ENCODE assay signal across 7 mouse cellular contexts in the genomic region with DNA sequence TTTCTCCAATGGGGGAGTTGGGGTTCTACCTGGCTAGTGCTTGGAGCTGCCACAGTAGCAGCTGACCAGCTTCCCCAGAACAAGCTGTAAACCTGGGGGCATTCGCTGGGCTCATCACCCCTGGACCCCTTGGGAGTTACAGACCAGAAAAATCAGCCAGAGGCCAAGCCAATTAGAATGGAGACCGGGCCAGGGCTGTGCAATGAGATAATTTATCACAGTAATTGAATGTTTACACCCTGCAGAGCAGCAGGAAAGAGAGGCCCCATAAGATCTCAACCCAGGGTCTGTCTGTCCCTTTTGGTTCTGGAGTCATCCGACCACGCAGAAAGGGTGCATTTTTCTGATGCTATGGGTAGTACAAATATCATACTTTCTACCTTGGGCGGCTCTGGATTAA. TPM values are rescaled to one million over a fixed set of nuclear protein-coding genes. Genes with fewer than 3 reads are reported as not detected.
DNase-seq lines count a peak whose midpoint lies in the region; ATAC-seq and TF ChIP-seq lines count a peak whose summit lies in the region.

No protein-coding gene starts in this region.

- TF ChIP-seq CTCF in lung, postnatal 0 days (IDR thresholded peaks at IDR 0.05) = no peak
- TF ChIP-seq CTCF in embryonic fibroblast, embryonic 13.5 days (IDR thresholded peaks at IDR 0.05; ENCODE audit: borderline replicate concordance, insufficient read depth, low read length) = no peak

- TF ChIP-seq EP300 in lung, postnatal 0 days (IDR thresholded peaks at IDR 0.05) = no peak

- WGBS in lung, postnatal 0 days = 24% methylated on average over 5 of the region's 5 CpGs
- WGBS in limb, embryonic 13.5 days = 12% methylated on average over 5 of the region's 5 CpGs
- WGBS in stomach, embryonic 15.5 days = 24% methylated on average over 5 of the region's 5 CpGs

- no peaks in the 10 kb centered on the region for H3K36me3 ChIP-seq in lung, postnatal 0 days (ENCODE audit: insufficient read depth, low read length)
- H3K36me3 ChIP-seq in limb, embryonic 13.5 days = peaks cover under 1% of the 10 kb centered on the region; the same call in 1 of the 2 replicates
- no peaks in the 10 kb centered on the region for H3K36me3 ChIP-seq in stomach, embryonic 15.5 days

- peak overlapping the region; percentile 82 for H3K4me3 ChIP-seq in lung, postnatal 0 days (ENCODE audit: low read depth, low read length)
- peak overlapping the region; percentile 62 for H3K4me3 ChIP-seq in embryonic fibroblast, embryonic 13.5 days (ENCODE audit: insufficient read depth, low read length)
- H3K4me3 ChIP-seq in limb, embryonic 13.5 days = peak overlapping the region; percentile 80
- H3K4me3 ChIP-seq in stomach, embryonic 15.5 days (replicated peaks) = peak overlapping the region; percentile 73

- no peak for ATAC-seq in lung, postnatal 0 days
- no peak for ATAC-seq in limb, embryonic 13.5 days (ENCODE audit: low FRiP score, low read depth)
- ATAC-seq in stomach, embryonic 15.5 days (ENCODE audit: insufficient read depth, low FRiP score, low read depth) = no peak

- TF ChIP-seq POLR2A in embryonic fibroblast, embryonic 13.5 days (IDR thresholded peaks at IDR 0.05; ENCODE audit: low read depth, low read length) = no peak

- DNase-seq in lung, postnatal 0 days (ENCODE audit: low spot score) = no peak
- DNase-seq in lung, postnatal 25 days (ENCODE audit: low spot score) = no peak
- no peak for DNase-seq in layer of hippocampus, adult 9-10 months (ENCODE audit: low spot score)
- no peak for DNase-seq in spleen, adult 18-20 months

- H3K27me3 ChIP-seq in lung, postnatal 0 days (replicated peaks; ENCODE audit: insufficient read depth, low read length) = no peaks in the 10 kb centered on the region
- H3K27me3 ChIP-seq in limb, embryonic 13.5 days = no peaks in the 10 kb centered on the region
- no peaks in the 10 kb centered on the region for H3K27me3 ChIP-seq in stomach, embryonic 15.5 days (replicated peaks)

- H3K9ac ChIP-seq in lung, postnatal 0 days (replicated peaks; ENCODE audit: low read depth) = no peak overlapping the region
- peak overlapping the region; percentile 94; the same call in 1 of the 2 replicates for H3K9ac ChIP-seq in limb, embryonic 13.5 days
- H3K9ac ChIP-seq in stomach, embryonic 15.5 days = peak overlapping the region; percentile 8; the same call in 1 of the 2 replicates

- no peak overlapping the region for H3K27ac ChIP-seq in lung, postnatal 0 days (ENCODE audit: low read length)
- 0 out of 2 replicates have a peak overlapping the region, but pooled peaks have one; percentile 94 for H3K27ac ChIP-seq in embryonic fibroblast, embryonic 13.5 days (ENCODE audit: insufficient read depth, low read length)
- H3K27ac ChIP-seq in limb, embryonic 13.5 days = no peak overlapping the region
- H3K27ac ChIP-seq in stomach, embryonic 15.5 days = peak overlapping the region; percentile 99

- H3K4me2 ChIP-seq in lung, postnatal 0 days (replicated peaks; ENCODE audit: low read depth, low read length) = peak overlapping the region; percentile 99
- H3K4me2 ChIP-seq in limb, embryonic 13.5 days (replicated peaks) = peak overlapping the region; percentile 99
- H3K4me2 ChIP-seq in stomach, embryonic 15.5 days = peak overlapping the region; percentile 74

- H3K9me3 ChIP-seq in lung, postnatal 0 days (ENCODE audit: low read length) = no peaks in the 10 kb centered on the region
- no peaks in the 10 kb centered on the region; the same call in 1 of the 2 replicates for H3K9me3 ChIP-seq in limb, embryonic 13.5 days
- no peaks in the 10 kb centered on the region for H3K9me3 ChIP-seq in stomach, embryonic 15.5 days

- H3K4me1 ChIP-seq in lung, postnatal 0 days (ENCODE audit: insufficient read depth, low read depth, low read length) = peaks cover 74% of the 10 kb centered on the region
- peaks cover 34% of the 10 kb centered on the region for H3K4me1 ChIP-seq in embryonic fibroblast, embryonic 13.5 days (ENCODE audit: control insufficient read depth, insufficient read depth, low read length)
- H3K4me1 ChIP-seq in limb, embryonic 13.5 days = peaks cover 84% of the 10 kb centered on the region
- H3K4me1 ChIP-seq in stomach, embryonic 15.5 days = peaks cover 74% of the 10 kb centered on the region

RNA-seq across cellular contexts. Expression of gene Elmsan1, which starts 26.9 kb away (rescaled TPM):
- 5.9 and 6.7 TPM in 2 replicates for polyA plus RNA-seq in lung, postnatal 0 days (2015; fragmentation: Nextera tagmentation; extraction: Ambion mirVana)
- 20.6 and 21.3 TPM in 2 replicates for polyA plus RNA-seq in embryonic fibroblast, embryonic 13.5 days (2011; ENCODE audit: insufficient read length, low read depth, missing spikeins)
- 8.9 and 9.9 TPM in 2 replicates for polyA plus RNA-seq in limb, embryonic 13.5 days (2015; fragmentation: Nextera tagmentation; extraction: Ambion mirVana)
- 9.9 and 10.5 TPM in 2 replicates for polyA plus RNA-seq in stomach, embryonic 15.5 days (2015; fragmentation: Nextera tagmentation; extraction: Ambion mirVana)

RNA-seq across cellular contexts. Expression of gene Pnma1, which starts 43.5 kb away (rescaled TPM):
- polyA plus RNA-seq in lung, postnatal 0 days (2015; fragmentation: Nextera tagmentation; extraction: Ambion mirVana) = 1.9 and 2.9 TPM in 2 replicates
- polyA plus RNA-seq in embryonic fibroblast, embryonic 13.5 days (2011; ENCODE audit: insufficient read length, low read depth, missing spikeins) = 0.30 and 0.35 TPM in 2 replicates
- polyA plus RNA-seq in limb, embryonic 13.5 days (2015; fragmentation: Nextera tagmentation; extraction: Ambion mirVana) = 1.0 and 1.4 TPM in 2 replicates
- 0.76 and 0.94 TPM in 2 replicates for polyA plus RNA-seq in stomach, embryonic 15.5 days (2015; fragmentation: Nextera tagmentation; extraction: Ambion mirVana)

Comparison
In these comparisons a context has a peak if more than half of its experiments do, and no peak if none do; other contexts are left out.
1. H3K27ac ChIP-seq: peak in embryonic fibroblast, embryonic 13.5 days (single experiment) and stomach, embryonic 15.5 days (single experiment); none in lung, postnatal 0 days (single experiment) and limb, embryonic 13.5 days (single experiment).
2. Peak in every context shown above with its lines, with median percentiles within 50 percentile points of each other: H3K4me2 ChIP-seq and H3K4me3 ChIP-seq.